Mouse (Mus musculus) stomach, embryonic 16.5 days (tissue): ENCODE measurements at regions not wholly inside any gene's neighbourhood (a gene's known extent, or its start where the extent isn't known, plus 50 kb on each side); places are given as distances from the start of the nearest gene placed in this dataset.

ENCODE experiments used
- ATAC-seq: fragments of 200-750 bp; cut with Nextera tagmentation; 2 replicates; pipeline ENCODE4 v1.8.0; 2017; ENCODE audit warnings: moderate number of reproducible peaks, moderate TSS enrichment; ENCODE audit not compliant: insufficient read depth, low FRiP score
- H3K27ac ChIP-seq: fragments of 300-500 bp; sonication (generic); 2 replicates; pipeline ENCODE4 v1.5.1; 2014; ENCODE audit warnings: low read length
- H3K27me3 ChIP-seq: fragments of 300-500 bp; sonication (generic); 2 replicates; pipeline ENCODE4 v1.6.1; 2014; ENCODE audit warnings: low read length, control low read depth, mixed read lengths; ENCODE audit not compliant: control insufficient read depth, insufficient read depth
- H3K36me3 ChIP-seq: fragments of 300-500 bp; sonication (generic); 2 replicates; pipeline ENCODE4 v1.6.1; 2014; ENCODE audit warnings: low read length; ENCODE audit not compliant: control insufficient read depth, insufficient read depth
- H3K4me1 ChIP-seq: fragments of 300-500 bp; sonication (generic); 2 replicates; pipeline ENCODE4 v1.6.1; 2014; ENCODE audit warnings: low read length, control low read depth, mixed read lengths; ENCODE audit not compliant: control insufficient read depth, insufficient read depth
- H3K4me2 ChIP-seq: fragments of 300-500 bp; sonication (generic); 2 replicates; pipeline ENCODE4 v1.6.1; 2014; ENCODE audit warnings: low read depth, low read length, mixed read lengths
- H3K4me3 ChIP-seq: fragments of 300-500 bp; sonication (generic); replicated peaks from 2 replicates; pipeline ENCODE4 v1.5.1; 2014; ENCODE audit warnings: mild to moderate bottlenecking, low read length
- H3K9ac ChIP-seq: fragments of 300-500 bp; sonication (generic); 2 replicates; pipeline ENCODE4 v1.6.1; 2014; ENCODE audit warnings: low read length
- H3K9me3 ChIP-seq: fragments of 300-500 bp; sonication (generic); replicated peaks from 2 replicates; pipeline ENCODE4 v1.6.1; 2016; ENCODE audit warnings: low read length, control low read depth; ENCODE audit not compliant: control insufficient read depth
- WGBS: fragments of 180-500 bp; shearing (Covaris S2); extraction: QIAGEN DNeasy Blood & Tissue Kit; methylation state at CpG from one replicate; pipeline ENCODE4 v1.1.7; 2014; 5-methylcytosine and 5-hydroxymethylcytosine counted together

DNA sequence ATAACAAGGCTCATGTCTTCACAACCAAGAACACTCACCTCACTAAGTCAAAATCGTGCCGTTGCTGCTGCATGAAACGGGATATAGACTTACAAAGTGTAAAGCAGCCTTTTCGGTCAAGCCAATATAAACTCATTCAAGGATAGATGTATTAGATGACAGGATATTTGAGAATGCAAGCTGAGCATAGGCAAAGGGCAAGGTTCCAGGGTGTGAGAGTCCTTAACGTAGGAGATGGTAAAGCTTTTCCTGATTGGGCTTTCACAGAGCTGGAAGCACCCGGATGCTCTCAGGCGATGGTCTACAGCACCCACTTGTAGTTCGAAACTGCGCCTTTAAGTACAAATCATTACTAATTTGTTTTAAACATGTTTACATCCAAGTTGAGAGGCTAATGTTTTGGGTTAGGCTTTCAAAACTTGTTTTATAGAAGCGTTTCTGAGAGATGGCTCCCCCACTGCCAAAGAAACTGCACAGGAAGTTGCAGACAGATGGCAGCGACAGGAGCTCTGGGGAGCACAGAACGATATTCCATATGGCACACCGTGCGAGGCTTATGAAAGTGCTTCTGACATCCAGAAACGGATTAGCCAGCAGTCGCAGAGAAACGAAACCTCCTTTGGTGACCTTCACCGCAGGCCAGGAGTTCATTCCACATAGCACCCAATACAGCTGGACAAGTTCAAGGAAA is 54.1 kb upstream of the Rell1 start:
- no peaks in the 10 kb centered on the region for H3K27me3 ChIP-seq
- H3K36me3 ChIP-seq = no peaks in the 10 kb centered on the region
- no peak overlapping the region for H3K27ac ChIP-seq
- no peak overlapping the region for H3K4me2 ChIP-seq
- 55% methylated on average over 18 of the region's 18 CpGs for WGBS
- no peaks in the 10 kb centered on the region for H3K4me1 ChIP-seq
- no peak overlapping the region for H3K4me3 ChIP-seq
- no peak overlapping the region for H3K9ac ChIP-seq
- no peaks in the 10 kb centered on the region for H3K9me3 ChIP-seq
- ATAC-seq = no peak

DNA sequence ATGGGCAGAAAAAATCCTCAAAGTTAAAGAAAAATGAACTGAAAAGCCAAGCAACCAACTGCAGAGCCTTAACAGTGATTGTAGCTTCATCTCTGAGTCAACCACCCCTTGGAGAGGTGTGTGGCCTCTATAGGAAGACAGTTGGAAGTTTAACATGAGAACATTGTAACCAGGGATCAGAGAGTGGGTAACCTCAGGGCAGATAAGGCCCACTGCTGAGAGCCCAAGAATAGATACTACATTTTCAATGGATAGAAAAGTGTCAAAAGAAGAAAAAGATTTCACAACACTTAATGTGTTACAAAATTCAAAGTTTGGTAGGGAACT is 54.6 kb upstream of the Rell1 start:
- ATAC-seq = no peak
- no peak overlapping the region for H3K4me2 ChIP-seq
- H3K4me3 ChIP-seq = no peak overlapping the region
- no peaks in the 10 kb centered on the region for H3K9me3 ChIP-seq
- no peaks in the 10 kb centered on the region for H3K27me3 ChIP-seq
- no peaks in the 10 kb centered on the region for H3K4me1 ChIP-seq
- H3K9ac ChIP-seq = no peak overlapping the region
- H3K36me3 ChIP-seq = no peaks in the 10 kb centered on the region
- no peak overlapping the region for H3K27ac ChIP-seq

DNA sequence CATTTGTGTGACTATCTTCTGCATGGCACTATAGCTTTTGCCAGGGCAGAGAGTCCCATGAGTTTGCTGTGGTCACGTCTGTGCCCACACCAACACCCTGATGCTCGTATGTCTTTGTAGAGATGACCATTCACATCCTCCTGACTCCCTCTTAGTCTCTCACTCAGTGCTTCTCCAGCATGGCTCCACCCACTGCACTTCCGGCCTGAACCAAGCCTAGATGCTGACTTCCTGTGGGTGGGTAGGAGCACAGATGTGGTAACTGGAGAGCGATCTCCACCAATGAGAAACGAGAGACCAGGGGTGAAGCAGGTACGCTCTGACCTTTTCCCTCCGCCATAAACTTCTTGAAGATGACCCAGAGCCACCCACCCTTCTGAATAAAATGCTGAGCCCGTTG is 55.7 kb upstream of the Rell1 start:
- Histone ChIP-seq H3K9me3 (no peaks in the 10 kb centered on the region), H3K4me2 (no peak overlapping the region), H3K4me1 (no peaks in the 10 kb centered on the region), H3K4me3 (no peak overlapping the region), H3K9ac (no peak overlapping the region), H3K27me3 (no peaks in the 10 kb centered on the region), H3K27ac (no peak overlapping the region), H3K36me3 (no peaks in the 10 kb centered on the region)
- 83% methylated on average over 8 of the region's 8 CpGs for WGBS
- ATAC-seq = no peak

DNA sequence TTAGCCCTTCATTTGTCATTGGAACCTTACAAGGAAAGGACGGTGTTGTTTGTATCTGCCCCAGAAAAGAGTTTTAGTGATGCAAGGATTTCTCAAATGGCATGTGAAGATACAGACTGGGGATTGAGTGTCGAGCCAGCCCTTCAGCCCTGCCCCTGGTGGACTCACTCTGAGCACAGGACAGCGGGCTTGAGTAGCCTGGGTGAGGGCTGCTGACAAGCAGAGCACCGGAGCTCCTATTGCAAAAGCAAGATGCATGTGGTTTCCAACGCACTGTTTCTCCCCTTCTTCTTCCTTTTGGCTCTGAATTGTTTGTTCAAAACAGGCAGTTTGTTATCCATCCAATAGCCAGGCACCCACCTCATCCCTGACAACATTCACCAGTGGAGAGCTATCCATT is 59.0 kb upstream of the Rell1 start:
- Histone ChIP-seq H3K4me2 (no peak overlapping the region), H3K9me3 (no peaks in the 10 kb centered on the region), H3K27me3 (no peaks in the 10 kb centered on the region), H3K9ac (no peak overlapping the region), H3K36me3 (no peaks in the 10 kb centered on the region), H3K27ac (no peak overlapping the region), H3K4me3 (no peak overlapping the region), H3K4me1 (no peaks in the 10 kb centered on the region)
- ATAC-seq = no peak
- 74% methylated on average over 5 of the region's 5 CpGs for WGBS

DNA sequence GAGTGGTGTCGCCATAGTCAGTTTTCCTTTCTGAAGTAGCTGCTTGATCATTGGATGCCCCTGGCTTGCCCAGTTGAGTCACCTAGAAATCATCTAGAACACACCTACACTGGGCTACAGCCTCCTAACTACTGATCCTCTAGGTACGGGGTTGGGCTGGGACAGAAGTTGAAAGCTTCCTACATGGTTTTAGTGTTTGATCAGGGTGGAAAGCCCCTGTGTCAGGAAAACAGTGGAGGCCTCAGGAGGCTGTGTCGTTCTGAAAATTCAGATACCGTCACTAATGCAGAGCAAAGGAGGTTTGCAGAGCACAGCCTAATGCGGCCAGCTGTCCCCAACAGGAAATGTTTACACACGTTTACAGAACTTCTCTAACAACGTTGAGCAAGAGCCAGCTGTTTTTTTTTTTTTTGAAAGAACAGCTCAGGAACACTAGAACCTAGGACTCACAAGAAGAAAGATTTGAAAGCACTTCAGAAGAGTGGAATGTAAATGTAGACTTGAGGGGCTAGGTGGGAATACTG is 61.0 kb upstream of the Rell1 start:
- Histone ChIP-seq H3K9ac (no peak overlapping the region), H3K9me3 (no peaks in the 10 kb centered on the region), H3K4me1 (no peaks in the 10 kb centered on the region), H3K27me3 (no peaks in the 10 kb centered on the region), H3K4me3 (no peak overlapping the region), H3K4me2 (no peak overlapping the region), H3K36me3 (no peaks in the 10 kb centered on the region), H3K27ac (peak overlapping the region; percentile 12; the same call in 1 of the 2 replicates)
- no peak for ATAC-seq
- WGBS = 53% methylated on average over 7 of the region's 7 CpGs

DNA sequence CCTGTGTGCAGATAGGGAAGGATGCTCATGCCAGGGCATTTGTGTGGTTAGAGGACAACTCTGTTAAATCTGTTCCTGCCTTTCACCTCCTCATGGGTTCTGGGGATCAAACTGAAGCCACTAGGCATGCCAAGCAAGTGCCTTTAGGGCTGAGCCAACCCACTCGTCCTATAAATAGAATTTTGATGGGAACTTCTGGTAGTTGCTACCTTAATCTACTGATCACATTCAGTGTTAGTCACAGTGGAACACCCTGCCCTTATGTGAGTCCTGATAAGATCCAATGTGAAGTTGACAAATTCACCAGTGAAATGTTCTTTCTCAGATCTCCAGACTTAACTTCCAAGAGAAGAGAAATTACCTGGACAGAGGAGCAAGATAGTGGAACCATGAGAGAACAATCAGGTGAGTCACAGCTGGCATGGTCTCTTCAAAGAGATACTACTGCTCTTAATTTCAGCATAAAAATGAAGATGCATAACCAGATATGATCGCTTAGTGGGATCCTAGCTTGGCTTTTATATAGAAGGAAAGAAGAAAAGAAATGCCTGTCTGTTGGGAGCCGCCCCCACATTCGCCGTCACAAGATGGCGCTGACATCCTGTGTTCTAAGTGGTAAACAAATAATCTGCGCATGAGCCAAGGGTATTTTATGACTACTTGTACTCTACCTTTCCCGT is 61.7 kb upstream of the Rell1 start:
- no peak overlapping the region for H3K9ac ChIP-seq
- H3K27ac ChIP-seq = no peak overlapping the region
- no peaks in the 10 kb centered on the region for H3K9me3 ChIP-seq
- H3K4me3 ChIP-seq = no peak overlapping the region
- WGBS = 91% methylated on average over 6 of the region's 8 CpGs
- no peaks in the 10 kb centered on the region for H3K27me3 ChIP-seq
- no peaks in the 10 kb centered on the region for H3K36me3 ChIP-seq
- H3K4me1 ChIP-seq = no peaks in the 10 kb centered on the region
- H3K4me2 ChIP-seq = no peak overlapping the region
- ATAC-seq = no peak

DNA sequence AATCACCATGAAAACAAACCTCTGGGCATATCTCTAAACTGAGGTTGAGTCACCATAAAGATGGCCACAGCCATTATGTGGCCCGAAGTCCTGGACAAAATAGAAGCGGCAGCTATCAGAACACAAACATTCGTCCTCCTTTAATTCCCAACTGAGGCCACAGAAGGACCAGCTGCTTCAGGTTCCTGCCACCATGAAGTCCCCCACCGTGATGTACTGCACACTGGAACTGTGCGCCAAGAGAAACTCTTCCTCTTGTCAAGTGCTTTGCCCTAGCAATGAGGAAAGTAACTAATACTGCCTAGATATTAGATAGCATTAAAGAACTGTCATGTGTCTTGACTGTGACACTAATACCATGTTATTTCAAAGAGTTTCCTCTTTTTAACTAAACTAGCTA is 54.4 kb upstream of the Pgm2 start:
- Histone ChIP-seq H3K27ac (no peak overlapping the region), H3K36me3 (no peaks in the 10 kb centered on the region), H3K27me3 (no peaks in the 10 kb centered on the region), H3K4me2 (no peak overlapping the region), H3K9me3 (no peaks in the 10 kb centered on the region), H3K9ac (no peak overlapping the region), H3K4me1 (no peaks in the 10 kb centered on the region), H3K4me3 (no peak overlapping the region)
- 93% methylated on average over 5 of the region's 5 CpGs for WGBS
- ATAC-seq = no peak

DNA sequence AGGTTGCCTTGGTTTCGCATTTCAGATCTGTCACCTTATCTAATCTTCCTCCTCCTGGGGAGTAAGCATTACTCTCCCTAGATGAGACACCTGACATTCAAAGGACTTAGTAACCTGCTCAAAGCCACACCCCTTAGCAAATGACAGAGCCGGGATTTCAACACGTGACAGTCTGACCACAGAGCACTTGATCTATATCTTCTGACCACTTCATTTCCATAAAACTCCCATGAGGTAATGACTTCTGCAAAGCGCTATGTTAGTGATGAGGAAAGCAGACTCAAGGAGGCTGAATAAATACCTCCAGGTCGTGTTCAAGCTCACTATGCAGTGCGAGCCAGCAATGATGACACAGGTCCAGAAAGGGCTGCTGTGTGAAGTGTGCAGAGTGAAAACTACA is 52.1 kb upstream of the Pgm2 start:
- ATAC-seq = 0 out of 2 replicates have a peak, but pooled peaks have one; percentile 40

More for the DNA sequence above, 52.1 kb upstream of the Pgm2 start:
- H3K36me3 ChIP-seq = no peaks in the 10 kb centered on the region
- no peak overlapping the region for H3K27ac ChIP-seq
- WGBS = 69% methylated on average over 6 of the region's 6 CpGs
- H3K4me1 ChIP-seq = no peaks in the 10 kb centered on the region
- no peak overlapping the region for H3K4me2 ChIP-seq
- no peak overlapping the region for H3K4me3 ChIP-seq
- no peaks in the 10 kb centered on the region for H3K9me3 ChIP-seq
- no peak overlapping the region for H3K9ac ChIP-seq
- no peaks in the 10 kb centered on the region for H3K27me3 ChIP-seq
